Comparison of ENCODE assay signal across 8 mouse cellular contexts in genomic region chr6:59024806-59025205, GRCm38 (mm10). TPM values are rescaled to one million over a fixed set of nuclear protein-coding genes. Genes with fewer than 3 reads are reported as not detected.
DNase-seq lines count a peak whose midpoint lies in the region; ATAC-seq and TF ChIP-seq lines count a peak whose summit lies in the region.

No protein-coding gene starts in this region.

- H3K4me1 ChIP-seq in cerebellum, adult 2 months (ENCODE audit: control insufficient read depth, insufficient read depth, low read length) = peaks cover 5% of the 10 kb centered on the region; the same call in 1 of the 2 replicates
- no peaks in the 10 kb centered on the region for H3K4me1 ChIP-seq in lung, embryonic 14.5 days (ENCODE audit: insufficient read depth)
- H3K4me1 ChIP-seq in liver, embryonic 11.5 days (replicated peaks; ENCODE audit: control insufficient read depth, insufficient read depth, low read length) = no peaks in the 10 kb centered on the region
- H3K4me1 ChIP-seq in stomach, embryonic 15.5 days = no peaks in the 10 kb centered on the region

- ATAC-seq in lung, embryonic 14.5 days (ENCODE audit: insufficient read depth) = no peak; the same call in 1 of the 2 replicates
- ATAC-seq in liver, embryonic 11.5 days (replicated peaks; ENCODE audit: low FRiP score) = no peak
- peak; percentile 42; the same call in 1 of the 2 replicates for ATAC-seq in stomach, embryonic 15.5 days (ENCODE audit: insufficient read depth, low FRiP score, low read depth)

- H3K36me3 ChIP-seq in lung, embryonic 14.5 days (ENCODE audit: insufficient read depth) = no peaks in the 10 kb centered on the region
- H3K36me3 ChIP-seq in liver, embryonic 11.5 days (ENCODE audit: control insufficient read depth, insufficient read depth, low read length) = no peaks in the 10 kb centered on the region
- no peaks in the 10 kb centered on the region for H3K36me3 ChIP-seq in stomach, embryonic 15.5 days

- DNase-seq in cerebellum, adult 2 months = no peak
- no peak for DNase-seq in cerebellum, adult 8-10 months
- DNase-seq in lung, embryonic 14.5 days = no peak
- no peak for DNase-seq in lung, adult 18-20 months
- DNase-seq in liver, embryonic 11.5 days (ENCODE audit: low spot score) = no peak
- no peak for DNase-seq in adrenal gland, postnatal 36 days
- no peak for DNase-seq in right cerebral cortex, adult 2 months (ENCODE audit: low spot score in 2 of 2)

- H3K27ac ChIP-seq in cerebellum, adult 2 months (ENCODE audit: insufficient read depth, low read length) = no peak overlapping the region
- H3K27ac ChIP-seq in lung, embryonic 14.5 days (ENCODE audit: low read depth) = 0 out of 2 replicates have a peak overlapping the region, but pooled peaks have one; percentile 3
- H3K27ac ChIP-seq in liver, embryonic 11.5 days (ENCODE audit: low read depth, low read length) = no peak overlapping the region
- H3K27ac ChIP-seq in stomach, embryonic 15.5 days = peak overlapping the region; percentile 84; the same call in 1 of the 2 replicates

- H3K4me2 ChIP-seq in lung, embryonic 14.5 days = peak overlapping the region; percentile 68
- H3K4me2 ChIP-seq in liver, embryonic 11.5 days = peak overlapping the region; percentile 77
- H3K4me2 ChIP-seq in stomach, embryonic 15.5 days = peak overlapping the region; percentile 60

- H3K9me3 ChIP-seq in lung, embryonic 14.5 days (ENCODE audit: low read depth, low read length) = no peaks in the 10 kb centered on the region
- H3K9me3 ChIP-seq in liver, embryonic 11.5 days (ENCODE audit: control insufficient read depth, low read length) = no peaks in the 10 kb centered on the region
- no peaks in the 10 kb centered on the region for H3K9me3 ChIP-seq in stomach, embryonic 15.5 days

- no peak for TF ChIP-seq CTCF in cerebellum, adult 2 months (IDR thresholded peaks at IDR 0.05; ENCODE audit: borderline replicate concordance, insufficient read depth, low read depth, low read length)
- TF ChIP-seq CTCF in lung, embryonic 14.5 days (IDR thresholded peaks at IDR 0.05; ENCODE audit: low read depth) = no peak

- H3K9ac ChIP-seq in lung, embryonic 14.5 days = peak overlapping the region; percentile 50; the same call in 1 of the 2 replicates
- H3K9ac ChIP-seq in liver, embryonic 11.5 days (ENCODE audit: low read depth, low read length) = no peak overlapping the region
- H3K9ac ChIP-seq in stomach, embryonic 15.5 days = no peak overlapping the region

- peak overlapping the region; percentile 87 for H3K4me3 ChIP-seq in cerebellum, adult 2 months (replicated peaks; ENCODE audit: insufficient read depth, low read depth, low read length)
- H3K4me3 ChIP-seq in lung, embryonic 14.5 days (ENCODE audit: low read depth, low read length) = peak overlapping the region; percentile 50
- no peak overlapping the region for H3K4me3 ChIP-seq in liver, embryonic 11.5 days (ENCODE audit: low read depth, low read length)
- H3K4me3 ChIP-seq in stomach, embryonic 15.5 days (replicated peaks) = peak overlapping the region; percentile 61

- 29% methylated on average over 3 of the region's 3 CpGs for WGBS in cerebellum, adult 2 months
- WGBS in lung, embryonic 14.5 days = 12% methylated on average over 3 of the region's 3 CpGs
- WGBS in liver, embryonic 11.5 days = 36% methylated on average over 3 of the region's 3 CpGs
- WGBS in stomach, embryonic 15.5 days = 17% methylated on average over 3 of the region's 3 CpGs

- no peak for TF ChIP-seq POLR2A in cerebellum, adult 2 months (IDR thresholded peaks at IDR 0.05; ENCODE audit: borderline replicate concordance, insufficient read depth, low read length)

- H3K27me3 ChIP-seq in cerebellum, adult 2 months (ENCODE audit: control insufficient read depth, insufficient read depth, low read length) = no peaks in the 10 kb centered on the region
- H3K27me3 ChIP-seq in lung, embryonic 14.5 days (ENCODE audit: insufficient read depth, low read length) = no peaks in the 10 kb centered on the region
- no peaks in the 10 kb centered on the region for H3K27me3 ChIP-seq in liver, embryonic 11.5 days (replicated peaks; ENCODE audit: control insufficient read depth, insufficient read depth, low read length)
- no peaks in the 10 kb centered on the region for H3K27me3 ChIP-seq in stomach, embryonic 15.5 days (replicated peaks)

RNA-seq across cellular contexts. Expression of gene Fam13a, which starts 0.5 kb away (rescaled TPM):
- 23.4 and 23.5 TPM in 2 replicates for polyA plus RNA-seq in cerebellum, adult 2 months (2012; rRNA removed)
- 13.7 and 18.1 TPM in 2 replicates for polyA plus RNA-seq in lung, embryonic 14.5 days (2014; fragmentation: Nextera tagmentation; extraction: Ambion mirVana)
- polyA plus RNA-seq in liver, embryonic 11.5 days (2014; fragmentation: Nextera tagmentation; extraction: Ambion mirVana) = 1.5 and 2.1 TPM in 2 replicates
- 11.1 and 12.3 TPM in 2 replicates for polyA plus RNA-seq in stomach, embryonic 15.5 days (2015; fragmentation: Nextera tagmentation; extraction: Ambion mirVana)
- total RNA-seq in adrenal gland, postnatal 36 days (2021) = 100 to 1,000 TPM in 1 of 2 experiments, 10 to 100 TPM in 1; 99.4 to 103 TPM

Comparison
In these comparisons a context has a peak if more than half of its experiments do, and no peak if none do; other contexts are left out.
1. H3K27ac ChIP-seq: peak in lung, embryonic 14.5 days (single experiment) and stomach, embryonic 15.5 days (single experiment); none in cerebellum, adult 2 months (single experiment) and liver, embryonic 11.5 days (single experiment).
2. Peak in every context shown above with its lines, with median percentiles within 50 percentile points of each other: H3K4me2 ChIP-seq.